In the genomic region with DNA sequence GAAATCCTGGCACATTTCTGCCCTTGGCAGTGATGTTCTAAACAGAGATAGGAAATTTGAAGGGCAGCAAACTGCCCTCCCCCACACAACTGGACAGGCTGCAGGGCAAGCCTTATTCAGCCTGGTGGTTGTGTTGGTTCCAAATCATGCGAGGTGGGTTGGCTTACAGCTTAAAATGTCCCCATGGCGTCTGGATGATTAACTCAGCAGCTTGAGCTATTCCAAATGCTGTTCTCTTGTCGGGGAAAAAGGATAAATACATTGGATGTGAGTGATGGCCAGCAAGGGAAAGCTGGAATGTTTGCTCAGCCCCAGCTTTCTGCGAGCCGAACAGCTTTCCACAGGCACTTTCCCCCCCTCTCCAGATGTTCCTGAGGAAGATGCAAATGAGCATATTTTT, we compare ENCODE assay signal across 16 mouse cellular contexts.
DNase-seq lines count a peak whose midpoint lies in the region; ATAC-seq lines count a peak whose summit lies in the region.
"Had no signal": no experiment of that assay in that cellular context is flagged by ENCODE, and none has a peak within 500 bp of the region (broad histone marks: within the 10 kb centered on the region; RNA-seq: fewer than 3 reads in every experiment).

No protein-coding gene starts in this region.

- intact Hi-C loops in left cerebral cortex, postnatal 14 days (cut with DNase I): no loop called here

- no peak overlapping the region for H3K4me3 ChIP-seq in intestine, embryonic 16.5 days (ENCODE audit: low read length)
- H3K4me3 ChIP-seq: forebrain, embryonic 10.5 days; gastrocnemius, adult 2 months; heart, embryonic 10.5 days; left cerebral cortex, adult 2 months; liver, embryonic 12.5 days had no signal

- peak; percentile 8 for DNase-seq in cerebellum, adult 11-12 months
- peak; percentile 2 to 5 for DNase-seq in left cerebral cortex, postnatal 14 days (ENCODE audit: low spot score in 2 of 2)
- DNase-seq in left cerebral cortex, adult 8-10 months (ENCODE audit: low spot score in 2 of 2): no peak
- DNase-seq in 3T3-L1 (ENCODE audit: low read depth, low spot score): peak; percentile 40
- no peak for DNase-seq in T-cell, adult 2 months (ENCODE audit: low spot score)
- DNase-seq in frontal cortex, postnatal 10 days (ENCODE audit: low spot score in 2 of 2): no peak
- DNase-seq: gastrocnemius, adult 2 months; kidney, adult 2 months had no signal

- no peaks in the 10 kb centered on the region for H3K36me3 ChIP-seq in intestine, embryonic 16.5 days (ENCODE audit: control insufficient read depth, insufficient read depth, low read length)
- H3K36me3 ChIP-seq: forebrain, embryonic 10.5 days; heart, embryonic 10.5 days; liver, embryonic 12.5 days had no signal

- WGBS in intestine, embryonic 16.5 days: 31% methylated on average over 5 of the region's 5 CpGs

- no peak overlapping the region for H3K9ac ChIP-seq in intestine, embryonic 16.5 days (ENCODE audit: low read depth, low read length)
- H3K9ac ChIP-seq: liver, embryonic 12.5 days had no signal

- H3K27me3 ChIP-seq in intestine, embryonic 16.5 days (replicated peaks; ENCODE audit: control insufficient read depth, insufficient read depth, low read length): no peaks in the 10 kb centered on the region
- H3K27me3 ChIP-seq: liver, embryonic 12.5 days had no signal

- no peak overlapping the region for H3K4me2 ChIP-seq in intestine, embryonic 16.5 days (ENCODE audit: low read depth, low read length)
- H3K4me2 ChIP-seq: liver, embryonic 12.5 days; midbrain, embryonic 11.5 days had no signal

- no peaks in the 10 kb centered on the region for H3K9me3 ChIP-seq in intestine, embryonic 16.5 days (ENCODE audit: control insufficient read depth, low read length)
- H3K9me3 ChIP-seq: forebrain, embryonic 10.5 days; heart, embryonic 10.5 days; liver, embryonic 12.5 days had no signal

- no peaks in the 10 kb centered on the region for H3K4me1 ChIP-seq in intestine, embryonic 16.5 days (ENCODE audit: control insufficient read depth, insufficient read depth, low read length)
- H3K4me1 ChIP-seq: heart, embryonic 10.5 days; liver, embryonic 12.5 days had no signal

- H3K27ac ChIP-seq in intestine, embryonic 16.5 days (ENCODE audit: low read length): no peak overlapping the region
- H3K27ac ChIP-seq: forebrain, embryonic 10.5 days; gastrocnemius, adult 2 months; heart, embryonic 10.5 days; left cerebral cortex, adult 2 months; liver, embryonic 12.5 days had no signal

- ATAC-seq in cerebellum, adult (ENCODE audit: insufficient number of reproducible peaks, low FRiP score, low TSS enrichment): no peak
- ATAC-seq in intestine, embryonic 16.5 days: peak; percentile 66
- ATAC-seq: activated CD4-positive, CD25-positive, alpha-beta regulatory T cell, adult 4 months; liver, embryonic 12.5 days had no signal

Comparison
In these comparisons a context has a peak if more than half of its experiments do, and no peak if none do; other contexts are left out.
1. DNase-seq: peak in cerebellum, adult 11-12 months (single experiment), left cerebral cortex, postnatal 14 days (2 of 2) and 3T3-L1 (single experiment); none in left cerebral cortex, adult 8-10 months (0 of 2), T-cell, adult 2 months (single experiment) and frontal cortex, postnatal 10 days (0 of 2).